Mouse (Mus musculus) B cell, adult 62 days (primary cell): ENCODE measurements around the gene Gzma. TPM values are rescaled to one million over a fixed set of nuclear protein-coding genes. Genes with fewer than 3 reads are reported as not detected.

Experiments used
- total RNA-seq: library from RNA; stranded (reverse); gene quantifications from 4 replicates; pipeline ENCODE4 v1.2.4, GENCODE M21; 2023

The Gzma gene
- 1.3 TPM in 1 of 4 replicates, not detected in the others for total RNA-seq

GRCm38 (mm10) chr13:113100879-113101278, at the start of gene Gzma:
TSS of gene Gzma (minus strand) at chr13:113100981.

GRCm38 (mm10) chr13:113046211-113046883, 54.4 kb downstream of the Gzma start, which contains the start of gene Gpx8:
TSS of gene Gpx8 (minus strand) at chr13:113046410.

Other genes with a start within 250 kb of the Gzma start
- gene Mtrex, start 173.6 kb downstream of the Gzma start, total RNA-seq, result 58.5 to 69.5 TPM (median 61.5 TPM) in 4 replicates
- gene Dhx29, start 173.5 kb downstream of the Gzma start, total RNA-seq, result 22.0 to 24.5 TPM (median 23.0 TPM) in 4 replicates
- gene Ccno, start 113.2 kb downstream of the Gzma start, total RNA-seq, result 0.38 TPM in 1 of 4 replicates, not detected in the others
- gene Mcidas, start 107.1 kb downstream of the Gzma start, total RNA-seq, result not detected in 4 replicates
- not detected in 4 replicates for gene Cdc20b, start 65.9 kb downstream of the Gzma start, total RNA-seq
- not detected in 4 replicates for gene Gpx8, start 54.6 kb downstream of the Gzma start, total RNA-seq
- gene Esm1, start 108.7 kb upstream of the Gzma start, total RNA-seq, result not detected in 4 replicates
- gene Gzmk, start 124.9 kb upstream of the Gzma start, total RNA-seq, result not detected in 4 replicates
- not detected in 4 replicates for gene BC067074, start 192.2 kb upstream of the Gzma start, total RNA-seq